10 mouse cellular contexts compared by ENCODE assay signal in the genomic region with DNA sequence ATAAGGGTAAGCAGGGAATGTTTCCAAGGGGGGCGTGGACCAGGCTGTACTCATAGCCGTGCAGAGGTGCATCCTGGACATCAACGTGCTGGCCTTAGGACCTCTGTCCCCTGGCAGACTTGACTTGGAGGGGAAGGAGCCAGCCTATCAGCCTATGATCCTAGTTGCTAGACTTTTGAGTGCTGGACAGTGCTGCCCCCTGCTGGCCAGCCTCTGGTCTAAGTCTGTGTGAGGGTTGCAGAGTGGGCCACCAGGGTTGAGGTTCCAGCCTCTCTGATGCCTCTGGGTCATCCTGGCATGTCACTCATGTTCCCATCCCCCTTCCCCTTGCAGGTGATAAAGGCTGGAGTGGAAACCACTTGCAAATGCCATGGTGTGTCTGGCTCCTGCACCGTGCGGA. TPM values are rescaled to one million over a fixed set of nuclear protein-coding genes. Genes with fewer than 3 reads are reported as not detected.
DNase-seq lines count a peak whose midpoint lies in the region; ATAC-seq and TF ChIP-seq lines count a peak whose summit lies in the region.
"Had no signal": no experiment of that assay in that cellular context is flagged by ENCODE, and none has a peak within 500 bp of the region (broad histone marks: within the 10 kb centered on the region; RNA-seq: fewer than 3 reads in every experiment).

No protein-coding gene starts in this region.

- no peaks in the 10 kb centered on the region for H3K27me3 ChIP-seq in hindbrain, embryonic 11.5 days (ENCODE audit: control insufficient read depth, insufficient read depth, low read length)
- H3K27me3 ChIP-seq in hindbrain, embryonic 13.5 days = no peaks in the 10 kb centered on the region
- peaks cover 5% of the 10 kb centered on the region; the same call in 1 of the 2 replicates for H3K27me3 ChIP-seq in heart, embryonic 11.5 days (ENCODE audit: control insufficient read depth, insufficient read depth, low read length)
- H3K27me3 ChIP-seq in stomach, postnatal 0 days (ENCODE audit: control insufficient read depth, insufficient read depth, low read length) = no peaks in the 10 kb centered on the region

- 43% methylated on average over 5 of the region's 5 CpGs for WGBS in hindbrain, embryonic 11.5 days
- 43% methylated on average over 5 of the region's 5 CpGs for WGBS in hindbrain, embryonic 13.5 days
- 37% methylated on average over 5 of the region's 5 CpGs for WGBS in heart, embryonic 11.5 days (ENCODE audit: insufficient replicate concordance)
- WGBS in stomach, postnatal 0 days = 53% methylated on average over 5 of the region's 5 CpGs

- no peaks in the 10 kb centered on the region for H3K4me1 ChIP-seq in hindbrain, embryonic 11.5 days (replicated peaks; ENCODE audit: control insufficient read depth, insufficient read depth, low read length)
- H3K4me1 ChIP-seq in hindbrain, embryonic 13.5 days (replicated peaks) = peaks cover 15% of the 10 kb centered on the region
- no peaks in the 10 kb centered on the region for H3K4me1 ChIP-seq in heart, embryonic 11.5 days (ENCODE audit: control insufficient read depth, insufficient read depth, low read length)
- H3K4me1 ChIP-seq in stomach, postnatal 0 days (replicated peaks; ENCODE audit: control insufficient read depth, insufficient read depth) = no peaks in the 10 kb centered on the region

- peak; percentile 87 for DNase-seq in hindbrain, embryonic 11.5 days (ENCODE audit: low spot score)
- peak; percentile 88 for DNase-seq in ZHBTc4 (ENCODE audit: low read depth, low spot score)
- peak; percentile 87 for DNase-seq in embryo, embryonic 10 days (ENCODE audit: low spot score)
- peak; percentile 88 to 90 for DNase-seq in kidney, postnatal 4 days
- peak; percentile 87 for DNase-seq in lung, postnatal 36 days
- peak; percentile 79 for DNase-seq in stomach, postnatal 0 days (ENCODE audit: low spot score)

- no peaks in the 10 kb centered on the region for H3K36me3 ChIP-seq in hindbrain, embryonic 11.5 days (ENCODE audit: control insufficient read depth, insufficient read depth, low read length)
- no peaks in the 10 kb centered on the region for H3K36me3 ChIP-seq in hindbrain, embryonic 13.5 days
- H3K36me3 ChIP-seq in heart, embryonic 11.5 days (ENCODE audit: control insufficient read depth, insufficient read depth, low read length) = no peaks in the 10 kb centered on the region
- no peaks in the 10 kb centered on the region; the same call in 1 of the 2 replicates for H3K36me3 ChIP-seq in stomach, postnatal 0 days (ENCODE audit: control insufficient read depth, insufficient read depth, low read length)

- H3K4me3 ChIP-seq in hindbrain, embryonic 11.5 days (ENCODE audit: low read depth, low read length) = no peak overlapping the region
- H3K4me3 ChIP-seq in hindbrain, embryonic 13.5 days = no peak overlapping the region
- no peak overlapping the region for H3K4me3 ChIP-seq in heart, embryonic 11.5 days (ENCODE audit: low read depth, low read length)
- no peak overlapping the region for H3K4me3 ChIP-seq in stomach, postnatal 0 days (ENCODE audit: low read depth, low read length)
- H3K4me3 ChIP-seq: embryonic facial prominence, embryonic 12.5 days; limb, embryonic 15.5 days had no signal

- no peak overlapping the region for H3K9ac ChIP-seq in hindbrain, embryonic 11.5 days (ENCODE audit: low read depth, low read length)
- H3K9ac ChIP-seq in hindbrain, embryonic 13.5 days = no peak overlapping the region
- no peak overlapping the region for H3K9ac ChIP-seq in heart, embryonic 11.5 days (ENCODE audit: low read depth, low read length)
- no peak overlapping the region for H3K9ac ChIP-seq in stomach, postnatal 0 days (ENCODE audit: low read length)
- H3K9ac ChIP-seq: embryonic facial prominence, embryonic 12.5 days; limb, embryonic 15.5 days had no signal

- no peak overlapping the region for H3K4me2 ChIP-seq in hindbrain, embryonic 11.5 days (replicated peaks; ENCODE audit: low read depth, low read length)
- no peak overlapping the region for H3K4me2 ChIP-seq in hindbrain, embryonic 13.5 days
- H3K4me2 ChIP-seq in heart, embryonic 11.5 days = no peak overlapping the region
- H3K4me2 ChIP-seq in stomach, postnatal 0 days (replicated peaks; ENCODE audit: low read depth) = no peak overlapping the region
- H3K4me2 ChIP-seq: embryonic facial prominence, embryonic 12.5 days; limb, embryonic 15.5 days had no signal

- H3K9me3 ChIP-seq in hindbrain, embryonic 11.5 days (ENCODE audit: control insufficient read depth, low read length) = no peaks in the 10 kb centered on the region
- no peaks in the 10 kb centered on the region for H3K9me3 ChIP-seq in hindbrain, embryonic 13.5 days
- H3K9me3 ChIP-seq in heart, embryonic 11.5 days (replicated peaks; ENCODE audit: control insufficient read depth, low read length) = no peaks in the 10 kb centered on the region
- no peaks in the 10 kb centered on the region for H3K9me3 ChIP-seq in stomach, postnatal 0 days (ENCODE audit: control insufficient read depth, low read length)
- H3K9me3 ChIP-seq: embryonic facial prominence, embryonic 12.5 days; limb, embryonic 15.5 days had no signal

- peak; percentile 90 for TF ChIP-seq CTCF in stomach, postnatal 0 days (IDR thresholded peaks at IDR 0.05; ENCODE audit: low read depth)

- peak; percentile 47; the same call in 1 of the 2 replicates for ATAC-seq in hindbrain, embryonic 11.5 days (ENCODE audit: low FRiP score)
- no peak for ATAC-seq in hindbrain, embryonic 13.5 days (ENCODE audit: low FRiP score)
- ATAC-seq in heart, embryonic 11.5 days (replicated peaks; ENCODE audit: insufficient number of reproducible peaks, low FRiP score, low TSS enrichment) = peak; percentile 28; the same call in 1 of the 2 replicates
- peak; percentile 46 for ATAC-seq in stomach, postnatal 0 days (ENCODE audit: low FRiP score, low TSS enrichment)

- TF ChIP-seq EP300 in stomach, postnatal 0 days (optimal IDR thresholded peaks at IDR 0.05) = no peak

- H3K27ac ChIP-seq in hindbrain, embryonic 11.5 days (ENCODE audit: low read depth, low read length) = no peak overlapping the region
- H3K27ac ChIP-seq in hindbrain, embryonic 13.5 days = no peak overlapping the region
- H3K27ac ChIP-seq in heart, embryonic 11.5 days (ENCODE audit: low read depth, low read length) = no peak overlapping the region
- no peak overlapping the region for H3K27ac ChIP-seq in stomach, postnatal 0 days (replicated peaks)
- H3K27ac ChIP-seq: limb, embryonic 15.5 days had no signal

RNA-seq across cellular contexts. Expression of a gene that starts 23.8 kb away (rescaled TPM):
- polyA plus RNA-seq in hindbrain, embryonic 11.5 days (2014; fragmentation: Nextera tagmentation; extraction: Ambion mirVana) = 2.7 and 3.8 TPM in 2 replicates
- polyA plus RNA-seq in hindbrain, embryonic 13.5 days (2015; fragmentation: Nextera tagmentation; extraction: Ambion mirVana) = 3.6 and 5.0 TPM in 2 replicates
- 1.3 and 1.6 TPM in 2 replicates for polyA plus RNA-seq in heart, embryonic 11.5 days (2014; fragmentation: Nextera tagmentation; extraction: Ambion mirVana)
- 2.3 and 2.8 TPM in 2 replicates for polyA plus RNA-seq in stomach, postnatal 0 days (2015; fragmentation: Nextera tagmentation; extraction: Ambion mirVana)

RNA-seq across cellular contexts. Expression of a gene that starts 40.0 kb away (rescaled TPM):
- 3.9 and 4.0 TPM in 2 replicates for polyA plus RNA-seq in hindbrain, embryonic 11.5 days (2014; fragmentation: Nextera tagmentation; extraction: Ambion mirVana)
- 1.4 and 4.1 TPM in 2 replicates for polyA plus RNA-seq in hindbrain, embryonic 13.5 days (2015; fragmentation: Nextera tagmentation; extraction: Ambion mirVana)
- not detected in 2 replicates for polyA plus RNA-seq in heart, embryonic 11.5 days (2014; fragmentation: Nextera tagmentation; extraction: Ambion mirVana)
- polyA plus RNA-seq in stomach, postnatal 0 days (2015; fragmentation: Nextera tagmentation; extraction: Ambion mirVana) = 2.0 and 2.5 TPM in 2 replicates

RNA-seq across cellular contexts. Expression of a gene that starts 44.9 kb away (rescaled TPM):
- polyA plus RNA-seq in hindbrain, embryonic 11.5 days (2014; fragmentation: Nextera tagmentation; extraction: Ambion mirVana) = not detected in 2 replicates
- polyA plus RNA-seq in hindbrain, embryonic 13.5 days (2015; fragmentation: Nextera tagmentation; extraction: Ambion mirVana) = not detected in 2 replicates
- not detected in 2 replicates for polyA plus RNA-seq in heart, embryonic 11.5 days (2014; fragmentation: Nextera tagmentation; extraction: Ambion mirVana)
- 0.07 TPM in 1 of 2 replicates, not detected in the other for polyA plus RNA-seq in stomach, postnatal 0 days (2015; fragmentation: Nextera tagmentation; extraction: Ambion mirVana)
- polyA plus RNA-seq: embryonic facial prominence, embryonic 12.5 days had no signal
